Mouse (Mus musculus): ENCODE results near the gene Agap1. TPM values are rescaled to one million over a fixed set of nuclear protein-coding genes. Genes with fewer than 3 reads are reported as not detected.

Agap1 gene
- total RNA-seq, 2 experiments from 2014 or later: 4.9 to 8.3 TPM

DNA sequence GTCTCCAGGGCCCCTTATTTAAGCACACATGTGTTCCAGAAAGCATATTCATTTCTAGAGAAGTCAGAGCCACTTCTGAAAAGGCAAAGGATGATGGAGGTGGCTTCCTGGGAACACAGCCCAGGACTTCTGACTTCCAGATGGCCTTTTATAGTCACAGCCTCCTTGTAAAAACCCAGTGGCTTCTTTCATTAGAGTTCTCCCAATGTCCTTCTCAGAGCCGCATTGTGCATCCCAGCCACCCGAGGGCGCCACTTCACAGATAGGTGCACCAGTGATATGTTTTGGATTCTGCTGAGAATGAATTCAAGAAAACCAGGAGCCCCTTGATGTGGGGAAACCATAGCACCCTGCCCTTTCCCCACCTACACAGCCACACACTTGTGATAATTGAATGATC, 404.6 kb downstream of the Agap1 start:
- ATAC-seq (replicated peaks; ENCODE audit: low FRiP score, poor library complexity, severe bottlenecking): no peak

DNA sequence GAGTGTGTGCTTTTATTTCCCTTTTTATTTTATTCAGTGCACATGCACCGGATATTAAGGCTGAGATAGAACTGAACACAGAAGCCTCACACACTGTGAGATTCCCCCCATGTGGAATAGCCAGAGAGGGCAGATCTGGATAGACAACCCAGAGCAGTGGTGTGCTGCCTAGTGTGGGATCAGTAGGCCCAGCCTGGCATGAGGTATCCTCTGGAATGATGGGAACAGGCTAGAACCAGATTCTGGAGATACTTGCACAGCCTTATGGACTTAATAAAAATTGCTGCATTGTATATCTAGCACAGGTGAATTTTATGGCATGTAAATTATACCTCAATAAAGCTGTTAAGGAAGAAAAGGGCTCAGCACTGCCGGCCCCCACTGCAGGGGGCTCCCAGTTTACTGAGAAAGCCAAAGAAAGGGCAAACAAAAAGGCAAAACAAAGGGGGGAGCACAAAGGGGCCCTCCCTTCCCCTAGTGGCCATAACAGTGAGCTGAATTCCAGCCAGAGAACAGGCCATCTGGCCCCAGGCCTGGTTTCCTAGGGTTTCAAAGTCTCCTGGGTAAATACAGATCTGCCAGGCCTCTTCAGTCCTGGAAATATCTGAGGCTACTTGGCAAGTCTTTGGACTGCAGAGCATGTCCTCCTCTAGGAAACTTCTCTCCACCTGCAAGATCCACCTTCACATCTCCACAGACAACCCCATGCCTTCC, 405.6 kb downstream of the Agap1 start:
- no peak for ATAC-seq (replicated peaks; ENCODE audit: low FRiP score, poor library complexity, severe bottlenecking)

DNA sequence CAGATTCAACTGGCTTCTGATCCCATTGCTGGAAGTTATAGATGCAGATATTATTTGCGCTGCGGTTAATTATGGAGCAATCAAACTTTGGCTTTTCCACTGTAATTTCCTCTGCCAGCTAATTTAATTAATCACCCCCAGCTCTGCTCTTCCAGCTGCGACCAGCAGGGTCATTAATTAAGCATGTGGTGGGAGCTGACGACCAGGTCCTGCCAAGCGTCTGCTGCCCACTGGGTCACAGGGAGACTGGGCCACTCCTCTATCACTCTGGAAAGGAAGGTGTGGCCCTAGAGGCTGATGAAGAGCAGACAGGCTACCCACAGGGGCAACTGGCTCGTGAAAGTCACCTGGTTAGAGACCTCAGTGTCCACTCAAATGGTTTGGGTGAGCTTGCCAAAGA, 411.2 kb downstream of the Agap1 start:
- no peak for ATAC-seq (replicated peaks; ENCODE audit: low FRiP score, poor library complexity, severe bottlenecking)

DNA sequence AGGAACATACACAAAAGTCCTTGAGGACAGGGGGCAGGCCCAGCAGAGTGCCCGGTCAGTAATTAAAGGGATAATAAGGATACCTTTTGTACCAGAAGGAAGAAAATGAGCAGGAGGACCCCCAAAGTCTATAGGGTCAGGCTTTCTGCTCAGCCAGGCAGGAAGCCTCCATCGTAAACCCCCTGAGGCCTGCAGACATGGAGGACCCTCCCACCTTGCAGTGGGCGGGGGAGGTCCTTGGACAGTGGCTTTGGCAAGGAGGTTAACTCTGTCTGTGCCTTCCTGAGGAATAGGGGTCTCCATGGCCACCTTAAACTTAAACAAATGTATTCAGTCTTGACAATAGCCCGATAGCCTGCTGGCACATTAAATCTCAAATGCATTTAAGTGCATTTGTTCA, 413.2 kb downstream of the Agap1 start:
- no peak for ATAC-seq (replicated peaks; ENCODE audit: low FRiP score, poor library complexity, severe bottlenecking)

DNA sequence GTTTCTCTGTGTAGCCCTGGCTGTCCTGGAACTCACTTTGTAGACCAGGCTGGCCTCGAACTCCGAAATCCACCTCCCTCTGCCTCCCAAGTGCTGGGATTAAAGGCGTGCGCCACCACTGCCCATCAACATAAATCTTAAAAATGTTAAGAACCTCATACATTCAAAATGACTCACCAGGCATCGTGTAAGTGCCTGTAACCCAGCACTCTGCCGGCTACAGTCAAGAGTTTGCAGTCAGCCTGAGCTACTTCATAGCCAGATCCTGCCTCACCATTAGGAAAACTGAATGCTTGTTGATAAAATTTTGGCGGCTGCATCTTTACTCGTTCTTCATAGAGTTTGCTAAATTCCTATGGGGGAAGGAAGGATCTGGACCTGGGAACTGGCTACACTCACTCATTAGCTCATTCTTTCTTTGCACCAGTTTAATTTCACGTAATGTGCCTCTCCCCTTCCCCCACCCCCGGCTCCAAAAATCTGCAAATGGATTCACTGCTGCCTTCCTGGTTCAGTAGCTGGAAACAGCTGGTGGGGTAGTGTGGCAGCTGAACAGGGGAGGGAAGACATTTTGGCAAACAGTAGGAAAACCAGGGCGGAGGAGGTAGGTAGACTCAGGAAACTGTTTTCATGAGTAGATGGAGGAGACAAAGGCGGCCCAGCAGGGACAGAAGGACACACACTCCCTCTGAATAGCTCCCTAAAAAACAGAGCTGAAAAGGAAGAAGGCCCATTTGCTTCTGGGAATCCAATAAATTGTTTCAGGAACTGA, 415.7 kb downstream of the Agap1 start:
- ATAC-seq (replicated peaks; ENCODE audit: low FRiP score, poor library complexity, severe bottlenecking): no peak

GRCm38 (mm10) chr1:89870906-89871211, 416.3 kb downstream of the Agap1 start:
- no peak for ATAC-seq (replicated peaks; ENCODE audit: low FRiP score, poor library complexity, severe bottlenecking)

- no peak for ATAC-seq (replicated peaks; ENCODE audit: low FRiP score, poor library complexity, severe bottlenecking)
Observed at GRCm38 (mm10) chr1:89876346-89877072, 421.9 kb downstream of the Agap1 start.

GRCm38 (mm10) chr1:89878496-89878895, 423.9 kb downstream of the Agap1 start:
- no peak for ATAC-seq (replicated peaks; ENCODE audit: low FRiP score, poor library complexity, severe bottlenecking)

- no peak for ATAC-seq (replicated peaks; ENCODE audit: low FRiP score, poor library complexity, severe bottlenecking)
Observed at GRCm38 (mm10) chr1:89880193-89880592, 425.6 kb downstream of the Agap1 start.

DNA sequence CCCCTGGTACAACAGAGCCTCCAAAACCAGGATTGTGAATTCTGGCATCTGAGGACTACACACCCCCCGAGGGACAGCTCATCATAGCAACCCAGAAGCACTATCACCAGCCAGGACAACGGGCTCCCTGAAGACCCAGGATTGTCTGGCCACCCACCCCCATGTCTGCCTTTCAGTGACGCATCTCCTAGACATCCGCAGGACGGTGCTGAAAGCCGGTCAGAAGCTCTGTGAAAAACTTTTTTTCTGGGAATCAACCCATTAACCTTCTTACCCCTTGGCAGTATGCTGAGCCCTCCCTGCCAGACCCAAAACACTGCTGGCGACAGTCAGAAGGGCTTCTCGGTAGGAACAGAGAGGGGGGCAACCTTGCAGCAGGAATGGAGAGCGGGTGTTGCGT, 426.2 kb downstream of the Agap1 start:
- no peak for ATAC-seq (replicated peaks; ENCODE audit: low FRiP score, poor library complexity, severe bottlenecking)

DNA sequence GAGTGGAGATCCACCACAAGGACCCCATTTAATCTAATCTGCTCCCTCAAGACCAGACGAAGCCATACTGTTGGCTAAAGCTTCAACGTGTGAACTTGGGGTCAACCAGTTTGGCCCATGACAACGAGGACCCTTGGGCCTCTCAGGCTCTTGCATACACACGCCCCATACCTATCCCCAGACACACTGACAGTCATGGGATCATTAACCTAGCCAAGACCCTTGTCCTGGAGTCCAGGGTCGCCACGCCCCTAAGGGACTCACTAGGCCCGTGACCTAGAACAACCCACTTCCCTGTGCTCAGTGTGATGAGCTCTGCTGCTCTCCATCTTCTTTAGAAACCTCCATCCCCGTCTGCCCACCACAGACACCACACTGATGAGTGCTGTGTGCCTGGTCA, 429.7 kb downstream of the Agap1 start:
- ATAC-seq (replicated peaks; ENCODE audit: low FRiP score, poor library complexity, severe bottlenecking): no peak

DNA sequence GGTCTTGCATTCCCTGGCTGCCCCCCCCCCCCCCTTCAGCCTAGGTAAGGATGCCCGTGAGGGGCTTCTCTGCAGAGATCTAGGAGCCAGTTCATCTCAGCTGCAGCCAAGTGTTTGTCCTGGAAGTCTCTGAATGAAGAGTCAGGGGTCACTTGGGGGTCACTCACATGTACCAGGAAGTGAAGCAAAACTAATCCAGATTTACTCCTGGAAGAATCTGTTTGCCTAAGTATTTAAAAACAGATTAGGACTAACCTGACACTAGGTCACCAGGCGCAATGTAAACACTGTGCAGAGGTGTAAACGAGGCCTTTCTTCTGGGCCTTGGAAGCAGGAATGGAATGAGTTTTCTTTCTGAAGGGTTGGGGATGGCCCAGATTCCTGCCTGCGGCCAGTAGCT, 431.1 kb downstream of the Agap1 start:
- ATAC-seq (replicated peaks; ENCODE audit: low FRiP score, poor library complexity, severe bottlenecking): no peak

DNA sequence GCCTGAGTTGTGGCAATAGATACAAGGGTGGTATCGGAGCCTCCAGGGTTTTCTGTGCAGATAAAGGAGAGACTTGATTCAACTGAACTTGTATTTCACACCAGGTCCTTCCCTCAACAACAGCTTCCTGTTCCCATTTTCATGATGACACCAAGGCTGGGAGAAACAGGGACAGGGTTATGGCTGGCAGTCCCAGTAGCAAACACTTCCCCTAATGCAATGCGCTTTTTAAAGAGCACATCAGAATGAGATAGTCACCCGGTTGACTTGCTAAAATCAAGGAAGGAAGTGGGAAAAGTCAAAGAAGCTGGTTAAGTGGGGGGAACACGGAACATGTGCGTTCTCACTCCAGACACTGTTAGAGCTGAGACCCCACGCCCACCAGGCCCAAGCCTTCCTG, 436.8 kb downstream of the Agap1 start:
- no peak for ATAC-seq (replicated peaks; ENCODE audit: low FRiP score, poor library complexity, severe bottlenecking)

DNA sequence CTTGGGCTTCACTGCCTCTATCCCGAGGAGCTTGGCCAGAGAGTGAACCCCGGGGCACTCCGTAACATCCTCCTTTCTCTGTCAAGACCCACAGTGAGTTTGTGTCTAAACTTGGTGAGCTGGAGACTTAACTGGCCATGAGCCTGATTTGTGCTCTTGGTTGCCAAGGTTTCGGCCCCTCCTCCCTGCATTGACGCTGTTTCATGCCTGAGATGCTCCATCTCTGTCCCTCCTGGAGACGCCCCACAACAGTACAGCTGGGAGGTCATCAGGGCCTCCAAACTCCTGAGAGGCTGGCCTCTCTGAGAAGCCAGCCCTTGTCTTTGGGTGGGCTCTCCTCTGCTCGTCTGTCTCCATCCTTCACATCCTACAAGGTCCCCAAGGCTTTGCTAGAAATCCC, 437.7 kb downstream of the Agap1 start:
- no peak for ATAC-seq (replicated peaks; ENCODE audit: low FRiP score, poor library complexity, severe bottlenecking)

DNA sequence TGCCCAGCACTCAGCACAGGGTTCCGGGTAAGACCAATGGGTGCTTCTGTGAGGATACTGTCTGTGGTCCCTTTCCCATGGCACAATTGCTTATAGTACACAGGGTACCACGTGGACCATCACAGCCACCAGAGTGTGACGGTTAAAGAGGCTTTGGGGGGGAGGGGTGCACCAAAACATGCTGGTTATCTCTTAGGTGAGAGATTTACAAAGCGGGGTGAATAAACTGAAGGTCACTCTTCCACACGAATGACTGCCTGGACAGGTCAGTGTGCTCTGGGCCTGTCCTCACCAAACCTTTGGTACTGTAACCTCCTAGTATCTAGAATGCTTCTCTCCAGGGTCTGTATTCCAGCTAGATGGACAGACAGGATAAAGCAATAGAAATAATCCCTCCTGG, 441.2 kb downstream of the Agap1 start:
- ATAC-seq (replicated peaks; ENCODE audit: low FRiP score, poor library complexity, severe bottlenecking): no peak

GRCm38 (mm10) chr1:89899036-89899435, 444.4 kb downstream of the Agap1 start:
- ATAC-seq (replicated peaks; ENCODE audit: low FRiP score, poor library complexity, severe bottlenecking): no peak

GRCm38 (mm10) chr1:89899761-89900445, 445.3 kb downstream of the Agap1 start:
- no peak for ATAC-seq (replicated peaks; ENCODE audit: low FRiP score, poor library complexity, severe bottlenecking)

- ATAC-seq (replicated peaks; ENCODE audit: low FRiP score, poor library complexity, severe bottlenecking): no peak
Observed at GRCm38 (mm10) chr1:89901381-89901780, 446.8 kb downstream of the Agap1 start.

- no peak for ATAC-seq (replicated peaks; ENCODE audit: low FRiP score, poor library complexity, severe bottlenecking)
Observed at GRCm38 (mm10) chr1:89902236-89902635, 447.6 kb downstream of the Agap1 start.

- ATAC-seq (replicated peaks; ENCODE audit: low FRiP score, poor library complexity, severe bottlenecking): no peak
Observed at GRCm38 (mm10) chr1:89902641-89903040, 448.0 kb downstream of the Agap1 start.

Measured in erythroblast, adult 5-6 weeks (primary cell).